In genomic region chr3:142529597-142529996, GRCm38 (mm10) we compare ENCODE assay signal across 8 mouse cellular contexts. TPM values are rescaled to one million over a fixed set of nuclear protein-coding genes. Genes with fewer than 3 reads are reported as not detected.
DNase-seq lines count a peak whose midpoint lies in the region; ATAC-seq and TF ChIP-seq lines count a peak whose summit lies in the region.

No protein-coding gene starts in this region.

- no peaks in the 10 kb centered on the region for H3K9me3 ChIP-seq in embryonic facial prominence, embryonic 14.5 days (ENCODE audit: control insufficient read depth, low read length)
- H3K9me3 ChIP-seq in limb, embryonic 10.5 days (replicated peaks): no peaks in the 10 kb centered on the region

- no peak for TF ChIP-seq CTCF in layer of hippocampus, adult 2 months (conservative IDR thresholded peaks at IDR 0.05)

- H3K4me2 ChIP-seq in embryonic facial prominence, embryonic 14.5 days (ENCODE audit: low read depth, low read length): peak overlapping the region; percentile 78
- H3K4me2 ChIP-seq in myocyte (ENCODE audit: low read depth): peak overlapping the region; percentile 89

- peak overlapping the region; percentile 69 for H3K4me3 ChIP-seq in layer of hippocampus, adult 2 months
- peak overlapping the region; percentile 46 for H3K4me3 ChIP-seq in embryonic facial prominence, embryonic 14.5 days (ENCODE audit: low read depth, low read length)
- H3K4me3 ChIP-seq in limb, embryonic 10.5 days: peak overlapping the region; percentile 56
- H3K4me3 ChIP-seq in myocyte: peak overlapping the region; percentile 39

- 47% methylated on average over 2 of the region's 2 CpGs for WGBS in embryonic facial prominence, embryonic 14.5 days
- 75% methylated on average over 2 of the region's 2 CpGs for WGBS in limb, embryonic 10.5 days

- no peaks in the 10 kb centered on the region for H3K79me2 ChIP-seq in myocyte (ENCODE audit: control insufficient read depth, insufficient read depth)

- peak overlapping the region; percentile 34 for H3K9ac ChIP-seq in embryonic facial prominence, embryonic 14.5 days (ENCODE audit: low read depth, low read length)

- peak overlapping the region; percentile 76 for H3K27ac ChIP-seq in layer of hippocampus, adult 2 months
- H3K27ac ChIP-seq in embryonic facial prominence, embryonic 14.5 days (replicated peaks; ENCODE audit: low read depth, low read length): no peak overlapping the region
- H3K27ac ChIP-seq in limb, embryonic 10.5 days: no peak overlapping the region

- ATAC-seq in embryonic facial prominence, embryonic 14.5 days (ENCODE audit: low read depth): no peak

- no peak for TF ChIP-seq POLR2A in myocyte (IDR thresholded peaks at IDR 0.05; ENCODE audit: insufficient read length, low read depth)

- DNase-seq in layer of hippocampus, adult 2 months (ENCODE audit: low spot score in 2 of 2): no peak
- DNase-seq in layer of hippocampus, adult 8-10 months (ENCODE audit: low spot score in 2 of 2): no peak
- DNase-seq in embryonic facial prominence, embryonic 14.5 days (ENCODE audit: low spot score): no peak
- DNase-seq in limb, embryonic 10.5 days (ENCODE audit: low spot score): no peak
- no peak for DNase-seq in cerebellum, postnatal 14 days
- no peak for DNase-seq in cerebellum, adult 11 months
- DNase-seq in right cerebral cortex, postnatal 4 days: no peak

- no peaks in the 10 kb centered on the region for H3K4me1 ChIP-seq in embryonic facial prominence, embryonic 14.5 days (ENCODE audit: control insufficient read depth, insufficient read depth, low read length)
- H3K4me1 ChIP-seq in limb, embryonic 10.5 days: peaks cover 12% of the 10 kb centered on the region; the same call in 1 of the 2 replicates

- H3K27me3 ChIP-seq in embryonic facial prominence, embryonic 14.5 days (replicated peaks; ENCODE audit: control insufficient read depth, insufficient read depth, low read length): no peaks in the 10 kb centered on the region
- peaks cover 30% of the 10 kb centered on the region for H3K27me3 ChIP-seq in limb, embryonic 10.5 days (ENCODE audit: low read depth, poor library complexity, severe bottlenecking)
- H3K27me3 ChIP-seq in myocyte (ENCODE audit: control insufficient read depth, insufficient read depth, insufficient read length): no peaks in the 10 kb centered on the region

- H3ac ChIP-seq in myocyte (ENCODE audit: control insufficient read depth, insufficient read length): no peak overlapping the region

- no peaks in the 10 kb centered on the region for H3K36me3 ChIP-seq in embryonic facial prominence, embryonic 14.5 days (ENCODE audit: control insufficient read depth, insufficient read depth, low read length)
- H3K36me3 ChIP-seq in limb, embryonic 10.5 days: no peaks in the 10 kb centered on the region
- H3K36me3 ChIP-seq in myocyte (ENCODE audit: control insufficient read depth, insufficient read depth): no peaks in the 10 kb centered on the region

TF ChIP-seq in myocyte, 11 proteins besides CTCF, POLR2A, EP300 and RAD21:
- no peak for TF ChIP-seq MAX (IDR thresholded peaks at IDR 0.05; ENCODE audit: low read depth)
- no peak for TF ChIP-seq TCF12 (IDR thresholded peaks at IDR 0.05; ENCODE audit: insufficient read depth, poor library complexity, severe bottlenecking)
- no peak for TF ChIP-seq MYOD1 (IDR thresholded peaks at IDR 0.05; ENCODE audit: control insufficient read depth in 1 of 3, insufficient read length in 2 of 3, low read depth in 2 of 3)
- TF ChIP-seq USF1 (IDR thresholded peaks at IDR 0.05; ENCODE audit: low read depth): no peak
- TF ChIP-seq REST (IDR thresholded peaks at IDR 0.05; ENCODE audit: insufficient read depth, insufficient read length): no peak
- TF ChIP-seq MYOG (IDR thresholded peaks at IDR 0.05; ENCODE audit: control insufficient read depth in 1 of 3, insufficient read depth in 1 of 3, insufficient read length in 2 of 3, low read depth in 2 of 3): no peak
- TF ChIP-seq CEBPB (IDR thresholded peaks at IDR 0.05; ENCODE audit: insufficient read depth, poor library complexity, severe bottlenecking): no peak
- TF ChIP-seq E2F4 (IDR thresholded peaks at IDR 0.05; ENCODE audit: insufficient read depth): no peak
- no peak for TF ChIP-seq POLR2AphosphoS2 (IDR thresholded peaks at IDR 0.05; ENCODE audit: insufficient read length, low read depth)
- TF ChIP-seq SRF (IDR thresholded peaks at IDR 0.05; ENCODE audit: control insufficient read depth, insufficient read length, low read depth): no peak
- TF ChIP-seq TCF3 (IDR thresholded peaks at IDR 0.05; ENCODE audit: insufficient read length, low read depth): no peak

RNA-seq across cellular contexts. Expression of gene Gbp7, which starts 0.5 kb away (rescaled TPM):
- 1 to 10 TPM; 2.6 to 3.3 TPM for total RNA-seq in layer of hippocampus, adult 2 months (2021)
- total RNA-seq in layer of hippocampus, adult 8-10 months (2022): 1 to 10 TPM; 1.9 to 5.2 (median 3.1) TPM
- polyA plus RNA-seq in embryonic facial prominence, embryonic 14.5 days (2014; fragmentation: Nextera tagmentation; extraction: Ambion mirVana): 3.9 and 4.4 TPM in 2 replicates
- polyA plus RNA-seq in limb, embryonic 10.5 days (2016; fragmentation: Nextera tagmentation; extraction: Ambion mirVana): 0.72 and 1.4 TPM in 2 replicates
- polyA plus RNA-seq in myocyte (2012; fragmentation: generic; extraction: Trizol): 0.05 TPM

RNA-seq across cellular contexts. Expression of gene Gbp3, which starts 30.2 kb away (rescaled TPM):
- 1 to 10 TPM; 3.3 to 4.8 TPM for total RNA-seq in layer of hippocampus, adult 2 months (2021)
- 1 to 10 TPM; 3.1 to 9.8 (median 6.0) TPM for total RNA-seq in layer of hippocampus, adult 8-10 months (2022)
- polyA plus RNA-seq in embryonic facial prominence, embryonic 14.5 days (2014; fragmentation: Nextera tagmentation; extraction: Ambion mirVana): 1.7 and 1.9 TPM in 2 replicates
- polyA plus RNA-seq in limb, embryonic 10.5 days (2016; fragmentation: Nextera tagmentation; extraction: Ambion mirVana): 0.15 and 0.31 TPM in 2 replicates
- 0.11 TPM for polyA plus RNA-seq in myocyte (2012; fragmentation: generic; extraction: Trizol)

RNA-seq across cellular contexts. Expression of gene Gbp5, which starts 35.8 kb away (rescaled TPM):
- 1 to 10 TPM; 1.5 to 1.8 TPM for total RNA-seq in layer of hippocampus, adult 2 months (2021)
- total RNA-seq in layer of hippocampus, adult 8-10 months (2022): 1 to 10 TPM; 2.4 to 4.9 (median 3.6) TPM
- 0.17 TPM in 1 of 2 replicates, not detected in the other for polyA plus RNA-seq in embryonic facial prominence, embryonic 14.5 days (2014; fragmentation: Nextera tagmentation; extraction: Ambion mirVana)
- 0.04 TPM in 1 of 2 replicates, not detected in the other for polyA plus RNA-seq in limb, embryonic 10.5 days (2016; fragmentation: Nextera tagmentation; extraction: Ambion mirVana)
- polyA plus RNA-seq in myocyte (2012; fragmentation: generic; extraction: Trizol): not detected
